Mouse (Mus musculus) bone marrow, adult 2 months (tissue): Measurements from ENCODE around the gene Foxj1.

ENCODE experiments used
- CTCF ChIP-seq: fragments of 200-500 bp; IDR thresholded peaks from 2 replicates; pipeline ENCODE4 v1.5.1; 2011; ENCODE audit warnings: low read length, control low read depth; ENCODE audit not compliant: control insufficient read depth, insufficient read depth
- POLR2A ChIP-seq: fragments of 200-500 bp; IDR thresholded peaks from 2 replicates; pipeline ENCODE4 v1.6.1; 2011; ENCODE audit warnings: low read depth, mild to moderate bottlenecking, control low read depth, low read length, borderline replicate concordance; ENCODE audit not compliant: control insufficient read depth

- TF ChIP-seq POLR2A = no peak
- TF ChIP-seq CTCF = no peak
These were observed 41.6 kb downstream of the Foxj1 start for GRCm38 (mm10) chr11:116293538-116294137.
